Mouse (Mus musculus): ENCODE data around the gene Hdgfl3. TPM values are rescaled to one million over a fixed set of nuclear protein-coding genes. Genes with fewer than 3 reads are reported as not detected.

Gene Hdgfl3
- polyA plus RNA-seq, 1 experiment from 2014 or later: 0.39 TPM

GRCm38 (mm10) chr7:81855694-81856093 is 78.6 kb downstream of the Hdgfl3 start, which contains the start of gene Gm10160:
TSS of gene Gm10160 (minus strand) at chr7:81855794.
- Histone ChIP-seq H3K27me3 (ENCODE audit: control insufficient read depth, insufficient read depth, low read depth, low read length) (peaks cover 42% of the 10 kb centered on the region), H3K4me3 (ENCODE audit: low read depth, low read length) (no peak within 1 kb of the TSS), H3K4me2 (ENCODE audit: low read depth, low read length) (peak within 1 kb of the TSS; percentile 12; the same call in 1 of the 2 replicates), H3K4me1 (ENCODE audit: control insufficient read depth, low read depth, low read length) (no peaks in the 10 kb centered on the region; the same call in 1 of the 2 replicates), H3K36me3 (ENCODE audit: control insufficient read depth, insufficient read depth) (no peaks in the 10 kb centered on the region), H3K9ac (ENCODE audit: low read depth, low read length) (no peak within 1 kb of the TSS), H3K9me3 (replicated peaks; ENCODE audit: control insufficient read depth, low read length) (no peaks in the 10 kb centered on the region), H3K27ac (ENCODE audit: low read length) (no peak within 1 kb of the TSS)
- 41% methylated on average over 1 of the region's 1 CpGs for WGBS (ENCODE audit: insufficient replicate concordance)
- ATAC-seq (ENCODE audit: low read depth): no peak

- peak overlapping the region; percentile 12; the same call in 1 of the 2 replicates for H3K4me2 ChIP-seq (ENCODE audit: low read depth, low read length)
- H3K27ac ChIP-seq (ENCODE audit: low read length): no peak overlapping the region
- no peaks in the 10 kb centered on the region; the same call in 1 of the 2 replicates for H3K4me1 ChIP-seq (ENCODE audit: control insufficient read depth, low read depth, low read length)
- H3K27me3 ChIP-seq (ENCODE audit: control insufficient read depth, insufficient read depth, low read depth, low read length): peaks cover 34% of the 10 kb centered on the region
- no peak overlapping the region for H3K4me3 ChIP-seq (ENCODE audit: low read depth, low read length)
- H3K9ac ChIP-seq (ENCODE audit: low read depth, low read length): no peak overlapping the region
- H3K9me3 ChIP-seq (replicated peaks; ENCODE audit: control insufficient read depth, low read length): no peaks in the 10 kb centered on the region
- 22% methylated on average over 8 of the region's 8 CpGs for WGBS (ENCODE audit: insufficient replicate concordance)
- ATAC-seq (ENCODE audit: low read depth): 0 out of 2 replicates have a peak, but pooled peaks have one; percentile 27
- no peaks in the 10 kb centered on the region for H3K36me3 ChIP-seq (ENCODE audit: control insufficient read depth, insufficient read depth)
These were observed 79.5 kb downstream of the Hdgfl3 start for GRCm38 (mm10) chr7:81854568-81855307.

- WGBS (ENCODE audit: insufficient replicate concordance): 50% methylated on average over 3 of the region's 3 CpGs
- H3K36me3 ChIP-seq (ENCODE audit: control insufficient read depth, insufficient read depth): no peaks in the 10 kb centered on the region
- no peak for ATAC-seq (ENCODE audit: low read depth)
- no peak overlapping the region for H3K4me2 ChIP-seq (ENCODE audit: low read depth, low read length)
- no peaks in the 10 kb centered on the region for H3K9me3 ChIP-seq (replicated peaks; ENCODE audit: control insufficient read depth, low read length)
- no peaks in the 10 kb centered on the region; the same call in 1 of the 2 replicates for H3K4me1 ChIP-seq (ENCODE audit: control insufficient read depth, low read depth, low read length)
- H3K4me3 ChIP-seq (ENCODE audit: low read depth, low read length): no peak overlapping the region
- no peak overlapping the region for H3K27ac ChIP-seq (ENCODE audit: low read length)
- peaks cover 9% of the 10 kb centered on the region for H3K27me3 ChIP-seq (ENCODE audit: control insufficient read depth, insufficient read depth, low read depth, low read length)
- H3K9ac ChIP-seq (ENCODE audit: low read depth, low read length): no peak overlapping the region
These were observed 82.6 kb downstream of the Hdgfl3 start for GRCm38 (mm10) chr7:81851706-81852105.

GRCm38 (mm10) chr7:81850171-81850570 is 84.1 kb downstream of the Hdgfl3 start:
- H3K27me3 ChIP-seq (ENCODE audit: control insufficient read depth, insufficient read depth, low read depth, low read length): peaks cover 6% of the 10 kb centered on the region
- ATAC-seq (ENCODE audit: low read depth): no peak
- H3K4me3 ChIP-seq (ENCODE audit: low read depth, low read length): no peak overlapping the region
- H3K27ac ChIP-seq (ENCODE audit: low read length): no peak overlapping the region
- H3K4me2 ChIP-seq (ENCODE audit: low read depth, low read length): no peak overlapping the region
- H3K9ac ChIP-seq (ENCODE audit: low read depth, low read length): no peak overlapping the region
- H3K9me3 ChIP-seq (replicated peaks; ENCODE audit: control insufficient read depth, low read length): no peaks in the 10 kb centered on the region
- 63% methylated on average over 6 of the region's 6 CpGs for WGBS (ENCODE audit: insufficient replicate concordance)
- H3K4me1 ChIP-seq (ENCODE audit: control insufficient read depth, low read depth, low read length): no peaks in the 10 kb centered on the region; the same call in 1 of the 2 replicates
- no peaks in the 10 kb centered on the region for H3K36me3 ChIP-seq (ENCODE audit: control insufficient read depth, insufficient read depth)

- H3K27me3 ChIP-seq (ENCODE audit: control insufficient read depth, insufficient read depth, low read depth, low read length): peaks cover 12% of the 10 kb centered on the region
- H3K27ac ChIP-seq (ENCODE audit: low read length): peak overlapping the region; percentile 13; the same call in 1 of the 2 replicates
- WGBS (ENCODE audit: insufficient replicate concordance): 38% methylated on average over 7 of the region's 7 CpGs
- no peak overlapping the region for H3K9ac ChIP-seq (ENCODE audit: low read depth, low read length)
- no peaks in the 10 kb centered on the region for H3K36me3 ChIP-seq (ENCODE audit: control insufficient read depth, insufficient read depth)
- no peak for ATAC-seq (ENCODE audit: low read depth)
- H3K4me2 ChIP-seq (ENCODE audit: low read depth, low read length): no peak overlapping the region
- H3K4me1 ChIP-seq (ENCODE audit: control insufficient read depth, low read depth, low read length): no peaks in the 10 kb centered on the region; the same call in 1 of the 2 replicates
- no peak overlapping the region for H3K4me3 ChIP-seq (ENCODE audit: low read depth, low read length)
- no peaks in the 10 kb centered on the region for H3K9me3 ChIP-seq (replicated peaks; ENCODE audit: control insufficient read depth, low read length)
These were observed 84.6 kb downstream of the Hdgfl3 start for GRCm38 (mm10) chr7:81849633-81850032.

- H3K36me3 ChIP-seq (ENCODE audit: control insufficient read depth, insufficient read depth): no peaks in the 10 kb centered on the region
- peak; percentile 59 for ATAC-seq (ENCODE audit: low read depth)
These were observed 85.1 kb downstream of the Hdgfl3 start for GRCm38 (mm10) chr7:81849214-81849613.

GRCm38 (mm10) chr7:81847777-81848176 is 86.5 kb downstream of the Hdgfl3 start:
- H3K9me3 ChIP-seq (replicated peaks; ENCODE audit: control insufficient read depth, low read length): no peaks in the 10 kb centered on the region
- no peak for ATAC-seq (ENCODE audit: low read depth)
- WGBS (ENCODE audit: insufficient replicate concordance): 71% methylated on average over 4 of the region's 4 CpGs

More at GRCm38 (mm10) chr7:81849214-81849613, 85.1 kb downstream of the Hdgfl3 start:
- Histone ChIP-seq H3K27ac (ENCODE audit: low read length) (peak overlapping the region; percentile 13; the same call in 1 of the 2 replicates), H3K9me3 (replicated peaks; ENCODE audit: control insufficient read depth, low read length) (no peaks in the 10 kb centered on the region), H3K4me3 (ENCODE audit: low read depth, low read length) (no peak overlapping the region), H3K4me1 (ENCODE audit: control insufficient read depth, low read depth, low read length) (no peaks in the 10 kb centered on the region), H3K4me2 (ENCODE audit: low read depth, low read length) (no peak overlapping the region), H3K27me3 (ENCODE audit: control insufficient read depth, insufficient read depth, low read depth, low read length) (peaks cover 12% of the 10 kb centered on the region), H3K9ac (ENCODE audit: low read depth, low read length) (no peak overlapping the region)
- WGBS (ENCODE audit: insufficient replicate concordance): 28% methylated on average over 5 of the region's 5 CpGs

GRCm38 (mm10) chr7:81847010-81847409 is 87.3 kb downstream of the Hdgfl3 start:
- no peak overlapping the region for H3K4me3 ChIP-seq (ENCODE audit: low read depth, low read length)
- 44% methylated on average over 8 of the region's 8 CpGs for WGBS (ENCODE audit: insufficient replicate concordance)
- no peak overlapping the region for H3K4me2 ChIP-seq (ENCODE audit: low read depth, low read length)
- H3K9ac ChIP-seq (ENCODE audit: low read depth, low read length): no peak overlapping the region
- no peaks in the 10 kb centered on the region for H3K4me1 ChIP-seq (ENCODE audit: control insufficient read depth, low read depth, low read length)
- H3K36me3 ChIP-seq (ENCODE audit: control insufficient read depth, insufficient read depth): no peaks in the 10 kb centered on the region
- no peak for ATAC-seq (ENCODE audit: low read depth)
- peaks cover 12% of the 10 kb centered on the region for H3K27me3 ChIP-seq (ENCODE audit: control insufficient read depth, insufficient read depth, low read depth, low read length)
- no peak overlapping the region for H3K27ac ChIP-seq (ENCODE audit: low read length)
- H3K9me3 ChIP-seq (replicated peaks; ENCODE audit: control insufficient read depth, low read length): no peaks in the 10 kb centered on the region

More at GRCm38 (mm10) chr7:81847777-81848176, 86.5 kb downstream of the Hdgfl3 start:
- H3K27me3 ChIP-seq (ENCODE audit: control insufficient read depth, insufficient read depth, low read depth, low read length): peaks cover 12% of the 10 kb centered on the region
- no peak overlapping the region for H3K9ac ChIP-seq (ENCODE audit: low read depth, low read length)
- H3K4me2 ChIP-seq (ENCODE audit: low read depth, low read length): no peak overlapping the region
- H3K27ac ChIP-seq (ENCODE audit: low read length): no peak overlapping the region
- H3K4me3 ChIP-seq (ENCODE audit: low read depth, low read length): no peak overlapping the region
- no peaks in the 10 kb centered on the region for H3K4me1 ChIP-seq (ENCODE audit: control insufficient read depth, low read depth, low read length)
- H3K36me3 ChIP-seq (ENCODE audit: control insufficient read depth, insufficient read depth): no peaks in the 10 kb centered on the region

- ATAC-seq (ENCODE audit: low read depth): no peak
These were observed 88.3 kb downstream of the Hdgfl3 start for GRCm38 (mm10) chr7:81846008-81846407.

More at GRCm38 (mm10) chr7:81846008-81846407, 88.3 kb downstream of the Hdgfl3 start:
- H3K9me3 ChIP-seq (replicated peaks; ENCODE audit: control insufficient read depth, low read length): no peaks in the 10 kb centered on the region
- H3K4me1 ChIP-seq (ENCODE audit: control insufficient read depth, low read depth, low read length): no peaks in the 10 kb centered on the region
- H3K36me3 ChIP-seq (ENCODE audit: control insufficient read depth, insufficient read depth): no peaks in the 10 kb centered on the region
- H3K9ac ChIP-seq (ENCODE audit: low read depth, low read length): no peak overlapping the region
- no peak overlapping the region for H3K4me2 ChIP-seq (ENCODE audit: low read depth, low read length)
- H3K27me3 ChIP-seq (ENCODE audit: control insufficient read depth, insufficient read depth, low read depth, low read length): peaks cover 12% of the 10 kb centered on the region
- H3K27ac ChIP-seq (ENCODE audit: low read length): no peak overlapping the region
- no peak overlapping the region for H3K4me3 ChIP-seq (ENCODE audit: low read depth, low read length)
- WGBS (ENCODE audit: insufficient replicate concordance): 64% methylated on average over 8 of the region's 8 CpGs

Measured in liver, embryonic 16.5 days (tissue).